ENCODE assay signal across 8 mouse cellular contexts in genomic region chr17:73709131-73710041, GRCm38 (mm10). TPM values are rescaled to one million over a fixed set of nuclear protein-coding genes. Genes with fewer than 3 reads are reported as not detected.
DNase-seq lines count a peak whose midpoint lies in the region; ATAC-seq lines count a peak whose summit lies in the region.

No protein-coding gene starts in this region.

- no peaks in the 10 kb centered on the region for H3K36me3 ChIP-seq in forebrain, embryonic 12.5 days (replicated peaks)
- no peaks in the 10 kb centered on the region for H3K36me3 ChIP-seq in limb, embryonic 13.5 days

- peaks cover 33% of the 10 kb centered on the region for H3K4me1 ChIP-seq in forebrain, embryonic 12.5 days
- H3K4me1 ChIP-seq in limb, embryonic 13.5 days, result peaks cover 21% of the 10 kb centered on the region

- no peaks in the 10 kb centered on the region for H3K9me3 ChIP-seq in forebrain, embryonic 12.5 days
- peaks cover 11% of the 10 kb centered on the region; the same call in 1 of the 2 replicates for H3K9me3 ChIP-seq in limb, embryonic 13.5 days

- 0 out of 2 replicates have a peak overlapping the region, but pooled peaks have one; percentile 61 for H3K27ac ChIP-seq in forebrain, embryonic 12.5 days
- no peak overlapping the region for H3K27ac ChIP-seq in limb, embryonic 13.5 days

- peak overlapping the region; percentile 57 for H3K4me3 ChIP-seq in forebrain, embryonic 12.5 days (replicated peaks)
- H3K4me3 ChIP-seq in limb, embryonic 13.5 days, result peak overlapping the region; percentile 58

- peak; percentile 33 for ATAC-seq in forebrain, embryonic 12.5 days (ENCODE audit: low FRiP score)
- ATAC-seq in limb, embryonic 13.5 days (ENCODE audit: low FRiP score, low read depth), result peak; percentile 26; the same call in 1 of the 2 replicates

- H3K9ac ChIP-seq in forebrain, embryonic 12.5 days, result peak overlapping the region; percentile 74
- H3K9ac ChIP-seq in limb, embryonic 13.5 days, result peak overlapping the region; percentile 69

- WGBS in forebrain, embryonic 12.5 days, result 1% methylated on average over 43 of the region's 43 CpGs
- 3% methylated on average over 43 of the region's 43 CpGs for WGBS in limb, embryonic 13.5 days

- H3K4me2 ChIP-seq in forebrain, embryonic 12.5 days, result peak overlapping the region; percentile 90
- peak overlapping the region; percentile 95 for H3K4me2 ChIP-seq in limb, embryonic 13.5 days (replicated peaks)

- DNase-seq in heart, adult 11 months, result peak; percentile 82
- DNase-seq in heart, adult 9 months (ENCODE audit: low spot score in 2 of 2), result no peak
- DNase-seq in ZHBTc4 (ENCODE audit: low read depth, low spot score), result peak; percentile 19
- DNase-seq in kidney, adult 18-20 months, result peak; percentile 77
- DNase-seq in right cerebral cortex, adult 2 months (ENCODE audit: low spot score in 2 of 2), result peak; percentile 31 to 49
- DNase-seq in thymus, postnatal 14 days, result no peak

- H3K27me3 ChIP-seq in forebrain, embryonic 12.5 days, result peaks cover 41% of the 10 kb centered on the region
- peaks cover 69% of the 10 kb centered on the region for H3K27me3 ChIP-seq in limb, embryonic 13.5 days

RNA-seq across cellular contexts. Expression of gene Galnt14, which starts 0.9 kb away (rescaled TPM):
- polyA plus RNA-seq in forebrain, embryonic 12.5 days (2016; fragmentation: Nextera tagmentation; extraction: Ambion mirVana), result 7.3 and 10.6 TPM in 2 replicates
- 2.3 and 2.8 TPM in 2 replicates for polyA plus RNA-seq in limb, embryonic 13.5 days (2015; fragmentation: Nextera tagmentation; extraction: Ambion mirVana)

Comparison
In these comparisons a context has a peak if more than half of its experiments do, and no peak if none do; other contexts are left out.
1. DNase-seq: peak in heart, adult 11 months (single experiment), ZHBTc4 (single experiment), kidney, adult 18-20 months (single experiment) and right cerebral cortex, adult 2 months (2 of 2); none in heart, adult 9 months (0 of 2) and thymus, postnatal 14 days (single experiment).